Mouse (Mus musculus): Measurements from ENCODE around the gene Spocd1. TPM values are rescaled to one million over a fixed set of nuclear protein-coding genes. Genes with fewer than 3 reads are reported as not detected.
"Not testable (repeated sequence)": the region's sequence is repeated elsewhere in the genome, so short reads cannot be mapped to it uniquely, and the experiment has no call there.

The Spocd1 gene
- 1 to 10 TPM in 1 of 2 experiments, under 1 TPM in 1; 0.86 to 1.3 TPM for total RNA-seq (2021)
- long read RNA-seq, experiment 1, partial matches to known transcripts, result 0 of 1 reads
- long read RNA-seq, experiment 1, other reads (novel, unspliced or antisense), result 1 of 1 reads
- long read RNA-seq, experiment 2, result 0 reads

DNA sequence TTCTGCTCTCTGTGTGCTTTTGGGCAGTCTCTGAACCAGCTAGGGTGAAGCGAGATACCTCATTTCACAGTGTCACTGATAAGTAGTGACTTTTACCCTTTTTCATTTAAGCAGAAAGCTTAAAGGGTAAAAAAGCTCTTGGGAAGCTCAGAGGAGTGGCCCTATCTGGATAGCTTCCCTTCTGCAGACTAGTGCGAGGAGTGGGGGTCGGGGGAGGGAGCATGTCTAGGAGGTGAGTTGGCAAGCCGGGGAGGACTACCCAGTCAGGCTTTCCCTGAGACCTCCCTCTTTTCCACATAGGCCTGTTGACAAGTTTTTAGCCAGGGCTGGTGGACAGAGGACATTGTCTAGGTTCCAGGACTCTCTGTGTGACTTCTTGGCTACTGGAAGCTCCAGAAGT, at the start of gene Spocd1:
Spocd1 (plus strand) TSS at position 301 of the 400 bp plus-strand sequence.
- no peak for DNase-seq

DNA sequence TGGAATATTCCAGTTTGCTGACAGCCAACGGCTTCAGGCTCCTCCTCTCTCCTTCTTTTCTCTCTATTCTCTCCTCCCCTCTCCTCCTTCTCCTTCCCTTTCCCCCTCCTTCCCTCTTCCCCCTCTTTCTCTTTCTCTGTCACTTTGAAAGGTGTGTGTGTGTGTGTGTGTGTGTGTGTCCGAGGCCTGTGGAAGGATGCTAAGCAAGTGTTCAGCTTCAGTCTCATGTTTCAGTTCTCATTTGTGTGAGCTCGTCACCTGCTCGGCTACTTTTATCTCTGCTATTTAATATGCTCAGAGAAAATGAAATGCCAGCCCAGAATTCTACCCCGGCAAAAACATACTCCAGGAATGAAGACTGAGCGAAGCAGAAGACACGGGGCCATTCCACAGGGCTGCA, 48.4 kb upstream of the Spocd1 start:
- DNase-seq, result no peak

DNA sequence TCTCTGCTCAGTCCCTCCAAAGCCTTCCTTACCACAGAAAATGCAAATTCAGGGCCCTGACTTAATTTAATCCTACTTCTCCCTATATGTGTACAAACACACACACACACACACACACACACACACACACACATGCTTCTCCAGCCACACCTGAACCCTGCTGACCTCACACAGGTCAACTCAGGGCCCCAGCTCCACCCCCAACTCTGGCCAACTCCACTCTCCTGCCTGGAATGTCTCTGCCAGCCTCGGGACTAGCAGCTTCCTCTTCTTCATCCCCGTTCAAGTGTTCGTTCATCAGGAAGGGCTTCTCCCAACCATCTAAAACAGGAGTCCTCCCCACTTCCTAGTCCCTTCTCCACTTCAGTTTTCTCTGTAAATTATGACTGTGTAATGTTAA, 47.4 kb upstream of the Spocd1 start:
- no peak for DNase-seq

DNA sequence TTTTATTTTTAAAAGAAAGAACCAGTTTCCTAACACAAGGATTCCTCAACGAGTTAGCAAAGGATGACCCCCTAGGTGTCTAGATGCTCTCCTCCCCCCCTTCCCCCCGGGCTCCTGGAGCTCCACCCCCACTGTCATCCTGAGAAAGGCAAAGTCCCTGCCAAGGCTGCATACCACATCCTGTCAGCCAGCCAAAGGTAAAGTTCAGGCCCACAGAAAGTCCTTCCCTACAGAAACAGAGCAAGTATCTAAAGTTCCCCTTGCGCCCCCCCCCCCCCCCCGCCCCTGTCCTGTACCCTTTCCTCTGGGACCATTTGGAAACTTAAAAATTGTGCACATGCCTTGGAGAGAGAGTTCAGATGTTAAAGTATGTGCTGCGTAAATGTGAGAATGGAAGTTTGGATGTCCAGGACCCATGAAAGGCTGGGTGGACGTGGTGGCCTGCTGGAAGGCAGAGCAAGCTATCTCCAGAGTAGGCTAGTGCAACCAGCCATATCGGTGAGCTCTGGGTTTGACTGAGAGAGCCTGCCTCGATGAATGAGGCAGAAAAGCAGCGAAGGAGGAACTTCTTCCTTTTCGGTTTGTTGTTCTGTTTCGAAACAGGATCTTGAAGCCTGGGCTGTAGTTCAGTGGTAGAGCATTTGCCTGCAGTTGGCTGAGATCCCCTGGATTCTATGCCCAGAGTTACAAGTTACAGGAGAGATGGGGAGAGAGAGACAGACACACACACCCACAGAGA, 46.3 kb upstream of the Spocd1 start:
- DNase-seq, result peak; percentile 49 to 58

DNA sequence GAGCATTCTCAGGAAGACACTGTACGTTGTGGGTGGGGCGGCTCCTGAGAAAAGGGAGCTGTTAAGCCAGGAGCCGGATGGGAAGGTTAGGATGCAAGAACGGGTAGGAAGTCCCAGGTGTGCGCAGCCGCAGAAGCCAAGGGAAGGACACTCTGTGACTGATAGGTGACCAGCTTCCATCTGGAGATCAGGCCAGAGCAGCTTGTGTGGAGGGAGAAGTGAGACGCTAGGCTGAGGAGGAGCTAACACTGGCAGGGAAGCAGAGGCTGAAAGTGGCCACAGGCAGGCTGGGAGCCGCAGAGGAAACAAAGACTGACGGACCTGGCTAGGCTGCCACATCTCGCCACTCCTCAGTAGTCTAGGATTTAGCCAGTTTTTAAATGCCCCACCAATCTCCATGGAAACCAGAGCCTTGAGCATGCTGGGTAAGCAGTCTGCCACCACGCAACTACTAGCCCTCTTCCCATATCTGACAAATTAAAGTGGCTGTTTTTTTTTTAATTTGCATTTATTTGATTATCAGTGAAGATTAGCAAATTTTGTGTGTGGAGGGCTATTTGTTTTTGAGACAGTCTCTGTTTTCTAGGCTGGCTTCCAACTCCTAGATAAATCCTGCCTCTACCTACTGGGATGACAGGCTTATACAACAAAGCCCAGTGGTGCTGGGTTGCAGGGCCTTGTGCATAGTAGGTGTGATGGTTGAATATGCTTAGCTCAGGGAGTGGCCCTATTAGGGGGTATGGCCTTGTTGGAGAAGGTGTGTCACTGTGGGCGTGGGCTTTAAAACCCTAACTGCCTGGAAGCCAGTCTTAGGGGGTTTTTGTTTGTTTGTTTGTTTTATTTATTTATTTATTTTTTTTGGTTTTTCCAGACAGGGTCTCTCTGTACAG, 44.8 kb upstream of the Spocd1 start:
- no peak for DNase-seq

DNA sequence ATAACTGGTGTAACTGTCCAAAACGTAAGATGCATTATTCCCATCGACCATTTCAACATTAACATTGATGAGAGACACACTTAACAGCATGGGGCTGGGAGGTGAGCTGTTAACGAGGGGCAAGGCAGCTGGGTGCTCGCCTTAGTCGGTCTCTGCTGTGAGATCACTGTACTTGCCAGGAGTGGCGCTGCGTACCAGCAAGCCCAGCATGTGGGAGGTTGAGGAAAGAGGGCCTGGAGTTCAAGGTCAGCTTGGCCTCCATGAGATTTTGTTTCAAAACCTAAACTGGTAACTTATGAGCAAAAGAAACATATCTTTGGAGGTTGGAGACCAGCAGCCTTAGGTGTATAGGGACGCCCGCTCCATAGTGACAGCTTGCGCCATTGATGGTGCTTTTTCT, 39.4 kb upstream of the Spocd1 start:
- no peak for DNase-seq

DNA sequence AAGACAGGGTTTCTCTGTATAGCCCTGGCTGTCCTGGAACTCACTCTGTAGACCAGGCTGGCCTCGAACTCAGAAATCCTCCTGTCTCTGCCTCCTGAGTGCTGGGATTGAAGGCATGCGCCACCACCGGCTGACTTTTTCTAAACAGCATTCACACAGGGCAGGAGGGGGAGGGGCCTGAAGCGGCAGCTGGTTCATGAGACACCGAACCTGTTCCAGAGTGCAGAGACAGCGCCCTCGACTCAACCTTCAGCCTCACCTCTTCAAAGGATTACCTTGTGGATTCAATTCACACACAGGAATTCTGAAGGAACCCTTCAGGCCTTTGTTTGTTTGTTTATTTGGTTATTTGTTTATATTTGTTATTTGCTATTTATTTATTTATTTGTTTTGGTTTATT, 39.0 kb upstream of the Spocd1 start:
- DNase-seq, result no peak

DNA sequence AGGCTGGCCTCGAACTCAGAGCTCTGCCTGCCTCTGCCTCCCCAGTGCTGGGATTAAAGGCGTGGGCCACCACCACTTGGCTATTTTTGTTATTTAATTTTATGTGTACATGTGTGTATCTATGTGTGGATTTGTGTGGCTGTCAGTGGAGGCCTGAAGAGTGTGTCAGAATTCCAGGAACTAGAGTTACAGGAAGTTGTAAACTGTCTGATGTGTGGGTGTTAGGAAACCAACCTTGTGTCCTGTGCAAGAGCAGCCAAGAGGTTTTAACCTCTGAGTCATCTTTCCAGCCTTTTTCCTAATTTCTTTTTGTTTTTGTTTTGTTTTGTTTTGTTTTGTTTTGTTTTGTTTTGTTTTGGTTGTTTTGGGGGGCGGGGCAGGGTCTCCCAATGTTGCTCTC, 34.2 kb upstream of the Spocd1 start:
- DNase-seq, result no peak

DNA sequence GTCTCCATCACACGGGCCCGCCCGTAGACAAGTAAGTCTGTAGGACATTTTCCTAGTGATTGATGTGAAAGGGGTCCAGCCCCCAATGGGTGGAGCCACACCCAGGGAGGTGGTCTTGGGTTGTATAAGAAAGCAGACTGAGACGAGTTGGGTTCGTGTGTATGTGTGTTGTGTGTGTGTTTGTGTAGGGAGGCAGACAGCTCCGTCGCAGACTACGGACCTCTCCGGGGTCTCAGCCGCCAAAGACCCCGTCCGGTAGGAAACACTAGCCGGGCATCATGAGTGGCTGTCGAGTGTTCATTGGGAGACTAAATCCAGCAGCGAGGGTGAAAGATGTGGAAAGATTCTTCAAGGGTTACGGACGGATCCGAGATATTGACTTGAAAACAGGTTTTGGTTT, 30.2 kb upstream of the Spocd1 start:
- DNase-seq, result not testable (repeated sequence)

DNA sequence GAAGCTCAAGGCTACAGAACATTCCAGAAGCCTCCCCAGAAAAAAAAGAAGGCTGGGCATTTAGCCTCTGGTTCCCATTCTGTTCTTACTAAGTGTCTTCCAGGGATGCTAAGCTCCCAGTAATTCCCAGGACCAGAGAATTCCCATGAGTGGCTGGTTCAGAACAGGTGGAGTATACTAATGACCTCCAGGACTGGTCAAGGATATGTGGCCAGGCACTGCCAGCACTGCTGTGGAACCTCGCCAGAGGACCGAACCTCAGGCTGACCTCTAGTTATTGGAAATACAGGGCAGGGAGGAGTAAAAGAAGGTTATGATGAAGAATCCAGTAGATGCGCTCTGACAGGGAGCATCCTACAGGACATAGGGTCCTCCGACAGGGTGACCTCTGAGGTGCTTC, 26.7 kb upstream of the Spocd1 start:
- DNase-seq, result peak in 1 of 2 experiments; percentile 55

DNA sequence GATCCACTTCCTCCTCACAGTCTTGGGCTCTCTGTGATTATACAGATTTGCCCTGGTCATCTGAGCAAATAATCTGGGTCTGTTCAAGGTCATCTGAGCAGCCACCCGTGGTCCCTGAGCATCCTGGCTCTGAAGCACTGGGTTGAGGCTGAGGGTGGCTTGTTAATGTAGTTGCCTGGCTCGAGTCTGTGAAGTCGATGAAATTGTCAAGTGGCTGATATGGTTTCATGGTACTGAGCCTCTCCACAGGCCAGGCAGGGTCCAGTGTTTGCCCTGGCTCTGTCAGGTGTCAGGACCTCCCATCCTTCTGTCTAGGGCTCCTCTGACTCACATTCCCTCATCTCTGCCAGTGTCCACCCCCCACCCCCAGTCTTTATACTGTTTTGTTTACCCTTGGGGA, 25.5 kb upstream of the Spocd1 start:
- no peak for DNase-seq

DNA sequence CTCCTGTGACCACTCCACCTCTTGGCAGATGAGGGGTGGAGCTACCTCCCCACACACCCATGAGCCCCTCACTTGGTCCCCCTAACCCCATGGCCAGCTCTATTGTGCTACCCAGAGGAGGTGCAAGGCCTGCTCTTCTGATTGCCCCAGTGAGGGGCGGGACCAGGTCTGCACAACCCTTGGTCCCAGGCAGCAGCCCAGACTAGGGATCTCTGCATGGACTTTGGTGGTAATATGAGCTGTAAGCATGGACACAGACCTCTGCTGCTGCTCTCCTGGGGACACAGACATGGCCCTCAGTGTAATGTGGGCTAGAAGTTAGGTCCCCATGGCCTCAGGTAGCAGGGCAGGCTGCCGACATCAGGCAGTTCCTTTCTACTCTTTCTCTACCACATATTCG, 24.0 kb upstream of the Spocd1 start:
- no peak for DNase-seq

DNA sequence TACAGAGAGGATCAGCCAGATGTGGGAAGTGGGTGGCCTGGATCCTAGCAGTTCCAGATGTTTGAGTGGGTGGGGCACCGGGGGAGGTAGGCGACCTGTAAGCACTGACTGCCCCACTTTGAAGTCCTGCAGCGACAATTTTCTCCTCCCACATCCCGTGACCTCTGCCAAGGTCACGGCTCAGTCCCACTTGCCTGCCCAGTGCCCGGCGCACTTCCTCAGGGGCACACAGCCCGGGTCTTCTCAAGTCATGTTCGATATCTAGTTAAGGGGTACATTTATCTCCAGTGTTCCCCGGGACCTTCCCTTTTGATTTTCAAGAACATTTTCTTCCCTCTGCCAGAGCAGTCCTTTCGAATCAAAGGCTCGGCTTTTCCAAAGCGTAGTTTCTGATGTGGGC, 23.0 kb upstream of the Spocd1 start:
- peak; percentile 72 to 75 for DNase-seq

DNA sequence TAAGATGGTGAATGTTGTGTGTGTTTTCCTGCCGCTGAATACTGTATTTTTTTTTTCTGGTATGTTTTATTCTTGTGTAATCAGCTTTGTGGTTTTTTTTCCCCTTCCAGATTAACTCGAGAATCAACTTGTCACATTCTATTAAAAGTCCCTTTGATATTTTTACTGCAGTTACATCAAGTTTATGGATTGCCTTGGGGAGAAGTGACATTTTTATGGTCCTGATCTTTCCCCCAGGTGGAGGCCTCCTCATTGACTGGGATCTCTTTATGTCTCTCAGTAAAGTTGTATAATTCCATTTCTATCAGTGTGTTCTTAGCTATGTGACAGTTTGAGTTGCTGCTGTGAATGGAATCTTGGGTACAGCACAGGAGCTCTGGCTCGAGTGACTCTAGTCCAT, 20.2 kb upstream of the Spocd1 start:
- DNase-seq, result no peak

DNA sequence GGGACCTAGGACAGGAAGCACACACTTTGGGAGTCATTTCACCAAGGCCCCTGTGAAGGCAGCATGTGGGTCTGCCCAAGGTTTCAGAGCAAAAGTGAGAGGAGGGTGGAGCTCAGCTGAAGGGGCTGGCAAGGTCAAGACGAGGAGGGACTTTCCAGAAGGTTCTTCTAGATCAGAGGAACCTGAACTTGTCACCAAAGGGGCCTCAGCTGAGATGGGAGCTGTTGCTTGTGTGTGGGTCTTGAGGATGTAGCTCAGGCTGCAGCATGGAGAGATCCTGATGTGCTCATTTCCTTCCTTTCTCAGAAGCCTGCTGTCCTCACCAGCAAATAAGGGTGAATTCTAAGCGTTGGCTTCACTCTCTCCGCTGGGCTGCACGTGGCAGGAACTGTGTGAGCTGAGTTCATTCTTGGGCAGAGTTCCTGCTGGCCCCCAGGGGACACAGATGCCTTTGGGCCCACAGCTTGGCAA, 19.8 kb upstream of the Spocd1 start:
- DNase-seq, result peak; percentile 33 to 59

DNA sequence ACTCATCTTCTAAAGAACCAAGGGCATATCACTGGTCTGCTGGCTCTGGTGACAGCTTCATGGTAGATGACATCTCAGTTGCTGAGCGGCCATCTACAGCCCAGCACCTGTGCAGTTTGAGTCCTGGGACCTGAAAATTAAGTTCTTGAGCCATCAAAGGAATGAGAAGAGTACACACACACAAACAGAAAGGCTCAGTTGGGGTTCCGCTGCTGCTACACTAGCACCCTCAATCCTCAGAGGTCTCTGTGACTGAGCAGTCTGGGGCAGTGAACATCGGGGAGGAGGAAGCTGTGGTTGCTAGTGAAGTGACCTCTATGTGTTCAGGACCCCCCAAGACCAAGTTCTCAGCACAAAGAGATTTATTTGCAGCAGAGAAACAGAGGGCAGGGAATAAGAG, 16.1 kb upstream of the Spocd1 start:
- DNase-seq, result no peak

DNA sequence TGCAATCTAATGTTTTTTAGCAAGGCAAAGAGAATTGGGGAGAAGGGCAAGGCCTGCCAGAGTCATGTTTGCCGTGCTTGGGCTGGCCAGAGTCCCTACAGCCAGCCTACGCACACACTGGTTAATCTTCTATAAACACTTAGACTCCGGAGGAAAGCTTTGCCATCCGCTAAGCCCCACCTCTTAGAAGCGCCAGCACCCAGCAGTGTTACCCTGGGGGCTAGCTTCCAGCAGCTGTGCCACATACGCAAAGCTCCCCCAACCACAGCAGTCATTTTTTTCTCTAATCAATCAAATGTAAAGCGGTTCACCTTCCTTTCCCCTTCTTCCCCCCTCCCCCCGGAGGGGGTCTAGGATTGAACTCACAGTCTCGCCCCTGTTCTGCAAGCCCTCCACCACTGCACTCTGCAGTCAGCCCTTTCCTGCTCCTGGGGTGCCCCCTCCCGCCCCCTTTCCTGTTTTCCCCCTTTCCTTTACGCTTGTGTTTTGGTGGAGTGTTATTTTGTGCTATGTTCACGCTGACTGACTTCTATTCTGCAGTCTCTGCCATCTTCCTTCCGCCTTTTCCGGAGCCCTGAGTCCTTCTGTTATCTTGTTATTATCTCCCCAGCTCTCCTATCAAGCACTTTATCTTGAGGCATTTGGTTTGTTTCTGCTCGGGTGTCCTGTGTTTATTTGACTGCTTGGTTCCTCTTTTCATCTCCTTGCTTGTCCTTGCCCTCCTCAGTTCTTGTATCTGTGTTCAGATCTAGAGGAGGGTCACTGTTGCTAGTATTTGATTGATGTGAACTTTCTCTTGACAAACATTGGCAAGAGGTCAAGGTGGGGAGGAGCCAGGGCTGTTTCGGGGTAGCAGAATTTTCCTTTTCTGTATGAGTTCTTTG, 15.0 kb upstream of the Spocd1 start:
- peak; percentile 77 to 84 for DNase-seq

DNA sequence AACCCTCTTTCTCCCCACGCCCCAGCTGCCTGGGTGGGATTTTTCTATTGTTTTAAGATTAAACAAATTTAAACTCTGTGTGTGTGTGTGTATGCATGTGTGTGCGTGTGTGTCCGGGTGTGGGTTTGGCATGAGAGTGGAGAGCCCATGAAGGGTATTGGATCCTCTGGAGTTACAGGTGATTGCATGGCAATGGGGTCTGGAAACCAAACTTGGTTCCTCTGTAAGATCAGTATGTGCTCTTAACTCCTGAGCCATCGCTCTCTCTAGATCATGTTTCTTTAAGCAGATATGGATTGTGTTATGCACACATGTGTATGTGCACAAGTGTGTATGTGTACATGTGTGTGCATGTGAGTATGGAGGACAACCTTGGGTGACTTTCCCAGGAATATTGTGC, 14.4 kb upstream of the Spocd1 start:
- no peak for DNase-seq

DNA sequence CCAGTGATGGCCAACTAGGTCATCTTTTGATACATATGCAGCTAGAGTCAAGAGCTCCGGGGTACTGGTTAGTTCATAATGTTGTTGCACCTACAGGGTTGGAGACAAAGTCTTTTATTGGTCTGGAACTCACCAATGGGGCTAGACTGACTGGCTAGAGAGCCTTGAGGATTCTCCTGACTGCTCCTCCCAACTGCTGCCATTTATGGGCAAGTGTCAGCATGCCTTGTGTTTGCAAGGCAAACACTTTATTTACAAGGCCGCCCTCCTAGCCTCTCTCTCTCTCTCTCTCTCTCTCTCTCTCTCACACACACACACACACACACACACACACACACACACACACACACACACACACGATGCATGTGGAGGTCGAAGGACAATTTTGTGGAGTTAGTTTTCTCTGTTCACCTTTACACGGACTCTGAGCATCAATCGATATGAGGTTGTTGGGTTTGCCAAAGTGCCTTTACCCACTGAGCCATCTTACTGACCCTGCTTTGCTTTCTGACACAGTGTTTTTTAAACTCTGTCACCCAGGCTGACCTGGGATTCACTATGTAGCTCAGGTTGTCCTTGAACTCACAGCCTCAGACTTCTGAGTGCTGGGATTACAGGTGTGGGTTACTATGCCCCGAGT, 13.6 kb upstream of the Spocd1 start:
- no peak for DNase-seq

DNA sequence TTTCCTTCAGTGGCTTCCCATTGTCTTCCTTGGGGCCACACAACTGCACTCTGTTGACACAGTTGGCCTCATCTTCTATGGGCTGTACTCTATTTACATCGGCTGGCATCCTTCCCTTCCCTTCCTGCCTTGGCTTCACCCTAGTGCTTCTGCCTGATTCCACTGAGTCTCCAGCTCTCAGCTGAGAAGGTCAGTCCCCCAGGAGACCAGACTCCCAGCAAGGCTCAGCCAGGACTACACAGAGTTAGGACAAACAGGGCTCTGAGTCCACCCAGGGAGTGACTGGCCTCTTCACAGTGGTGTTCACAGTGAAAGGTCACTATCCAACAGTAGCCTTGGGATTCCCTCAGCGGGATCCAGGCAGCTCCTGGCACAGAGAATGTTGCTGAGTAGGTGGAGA, 12.9 kb upstream of the Spocd1 start:
- DNase-seq, result peak; percentile 75 to 79

DNA sequence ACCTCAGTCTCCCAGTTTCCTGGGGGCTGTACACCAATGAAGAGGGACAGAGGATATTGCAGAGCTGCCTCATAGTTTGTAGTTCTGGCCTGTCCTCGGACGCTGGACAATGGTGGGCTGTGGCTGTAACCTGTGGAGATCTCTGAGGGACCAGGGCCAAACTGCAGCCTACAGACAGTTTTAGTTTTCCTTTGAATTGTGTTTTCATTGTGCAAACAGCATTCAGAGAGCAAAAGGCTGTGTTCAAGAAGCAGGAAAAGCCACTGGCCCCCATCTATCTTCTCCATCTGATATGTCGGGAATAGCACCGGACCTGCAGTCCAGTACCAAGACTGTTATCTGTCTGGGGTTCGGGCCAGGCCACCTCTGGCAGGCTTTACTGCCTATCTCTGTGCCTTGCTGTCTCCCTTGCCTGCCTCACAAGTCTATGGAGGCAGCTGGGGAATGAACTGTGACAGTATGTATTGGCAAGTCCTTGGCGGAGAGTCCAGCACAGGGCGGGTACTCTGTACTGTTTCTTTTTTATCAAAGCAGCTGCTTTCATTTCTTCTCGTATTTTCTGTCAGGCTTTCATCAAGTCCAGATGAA, 11.9 kb upstream of the Spocd1 start:
- peak; percentile 53 to 57 for DNase-seq

Measured in adrenal gland, postnatal 36 days (tissue).